Mouse (Mus musculus) forebrain, embryonic 16.5 days (tissue): ENCODE data around the gene Tmem45a. TPM values are rescaled to one million over a fixed set of nuclear protein-coding genes. Genes with fewer than 3 reads are reported as not detected.
A peak's percentile ranks its signal among the peaks of the same experiment; 100 is the strongest.
"Not testable (repeated sequence)": the region's sequence is repeated elsewhere in the genome, so short reads cannot be mapped to it uniquely, and the experiment has no call there.

Experiments used
- ATAC-seq: fragments of 200-750 bp; cut with Nextera tagmentation; 2 replicates; pipeline ENCODE4 v1.8.0; 2017; ENCODE audit warnings: mild to moderate bottlenecking, moderate library complexity
- H3K27ac ChIP-seq: fragments of 300-500 bp; sonication (generic); 2 replicates; pipeline ENCODE4 v1.5.1; 2014; ENCODE audit warnings: low read length, control low read depth
- H3K27me3 ChIP-seq: fragments of 300-500 bp; sonication (generic); replicated peaks from 2 replicates; pipeline ENCODE4 v1.6.1; 2014; ENCODE audit warnings: low read length; ENCODE audit not compliant: control insufficient read depth, insufficient read depth
- H3K36me3 ChIP-seq: fragments of 300-500 bp; sonication (generic); 2 replicates; pipeline ENCODE4 v1.6.1; 2014; ENCODE audit not compliant: control insufficient read depth, insufficient read depth
- H3K4me1 ChIP-seq: fragments of 300-500 bp; sonication (generic); replicated peaks from 2 replicates; pipeline ENCODE4 v1.6.1; 2014; ENCODE audit warnings: low read length; ENCODE audit not compliant: control insufficient read depth, insufficient read depth
- H3K4me2 ChIP-seq: fragments of 300-500 bp; sonication (generic); 2 replicates; pipeline ENCODE4 v1.6.1; 2014; ENCODE audit warnings: mild to moderate bottlenecking, low read length, control low read depth
- H3K4me3 ChIP-seq: fragments of 300-500 bp; sonication (generic); replicated peaks from 2 replicates; pipeline ENCODE4 v1.5.1; 2014; ENCODE audit warnings: mild to moderate bottlenecking, low read length, control low read depth
- H3K9ac ChIP-seq: fragments of 300-500 bp; sonication (generic); replicated peaks from 2 replicates; pipeline ENCODE4 v1.6.1; 2014; ENCODE audit warnings: low read depth, low read length, control low read depth
- H3K9me3 ChIP-seq: fragments of 300-500 bp; sonication (generic); 2 replicates; pipeline ENCODE4 v1.6.1; 2016; ENCODE audit warnings: low read length; ENCODE audit not compliant: control insufficient read depth
- WGBS: fragments of 180-500 bp; shearing (Covaris S2); extraction: QIAGEN DNeasy Blood & Tissue Kit; methylation state at CpG from one replicate; pipeline ENCODE4 v1.1.7; 2014; 5-methylcytosine and 5-hydroxymethylcytosine counted together
- polyA plus RNA-seq: library from polyadenylated mRNA; unstranded; fragments of >200 nt; fragmentation: Nextera tagmentation; extraction: Ambion mirVana; gene quantifications from 2 replicates; pipeline ENCODE4 v1.2.1, GENCODE M21; 2015

The Tmem45a gene
- polyA plus RNA-seq: 3.7 and 4.5 TPM in 2 replicates

DNA sequence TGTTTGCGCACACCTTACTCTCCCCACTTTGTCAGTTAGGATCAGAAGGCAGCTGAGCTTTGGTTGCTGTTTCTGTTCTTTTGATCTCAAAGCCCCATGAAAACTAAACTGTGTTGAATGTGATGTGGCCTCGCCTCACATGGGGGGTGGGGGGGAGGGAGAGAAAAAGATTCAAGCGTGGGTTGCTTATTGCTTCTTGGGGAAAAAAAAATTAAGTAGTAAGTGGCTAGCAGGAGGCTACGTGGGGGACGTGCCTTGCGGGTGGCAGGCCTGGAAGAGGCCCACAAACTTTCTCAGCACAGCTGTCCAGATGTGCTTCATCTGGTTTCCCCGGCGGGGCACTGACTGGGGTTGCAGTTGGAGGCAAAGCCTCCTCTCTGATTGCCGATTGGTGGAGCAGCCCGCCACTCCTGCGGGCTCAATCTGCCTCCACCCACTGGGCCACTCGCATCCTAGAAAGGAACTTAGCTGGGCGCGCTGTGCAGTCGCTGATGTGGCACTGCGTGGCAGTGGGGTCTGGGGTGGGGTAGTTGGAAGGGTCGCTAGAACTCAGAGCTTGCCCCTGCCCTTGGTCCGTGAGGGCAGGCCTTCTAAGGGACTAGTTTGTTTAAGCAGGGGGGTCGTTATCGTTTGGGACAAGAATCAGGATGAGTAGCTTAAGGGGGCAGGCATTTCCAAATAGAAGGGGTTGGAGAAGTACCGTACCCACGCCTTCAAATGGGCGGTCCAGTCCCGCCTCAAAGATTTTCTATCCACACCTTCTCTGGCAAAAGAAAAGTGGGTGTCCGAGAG, at the start of gene Tmem45a:
Gene Tmem45a, minus strand, starts transcription at position 343 of the 792 bp plus-strand sequence.
- WGBS: 4% methylated on average over 25 of the region's 25 CpGs
- H3K27me3 ChIP-seq: no peaks in the 10 kb centered on the region
- H3K27ac ChIP-seq: no peak within 1 kb of the TSS
- ATAC-seq: peak; percentile 100
- H3K9ac ChIP-seq: peak within 1 kb of the TSS; percentile 53
- peak within 1 kb of the TSS; percentile 56 for H3K4me3 ChIP-seq
- H3K4me2 ChIP-seq: peak within 1 kb of the TSS; percentile 84
- peaks cover 7% of the 10 kb centered on the region; the same call in 1 of the 2 replicates for H3K4me1 ChIP-seq
- no peaks in the 10 kb centered on the region for H3K36me3 ChIP-seq
- no peaks in the 10 kb centered on the region for H3K9me3 ChIP-seq

- no peak within 1 kb of the TSS for H3K9ac ChIP-seq
- ATAC-seq: no peak
- 55% methylated on average over 3 of the region's 3 CpGs for WGBS
Measured at GRCm38 (mm10) chr16:56928023-56928422, 42.1 kb upstream of the Tmem45a start, which contains the start of gene Lnp1. Gene Lnp1 (minus strand): TSS chr16:56928061.

DNA sequence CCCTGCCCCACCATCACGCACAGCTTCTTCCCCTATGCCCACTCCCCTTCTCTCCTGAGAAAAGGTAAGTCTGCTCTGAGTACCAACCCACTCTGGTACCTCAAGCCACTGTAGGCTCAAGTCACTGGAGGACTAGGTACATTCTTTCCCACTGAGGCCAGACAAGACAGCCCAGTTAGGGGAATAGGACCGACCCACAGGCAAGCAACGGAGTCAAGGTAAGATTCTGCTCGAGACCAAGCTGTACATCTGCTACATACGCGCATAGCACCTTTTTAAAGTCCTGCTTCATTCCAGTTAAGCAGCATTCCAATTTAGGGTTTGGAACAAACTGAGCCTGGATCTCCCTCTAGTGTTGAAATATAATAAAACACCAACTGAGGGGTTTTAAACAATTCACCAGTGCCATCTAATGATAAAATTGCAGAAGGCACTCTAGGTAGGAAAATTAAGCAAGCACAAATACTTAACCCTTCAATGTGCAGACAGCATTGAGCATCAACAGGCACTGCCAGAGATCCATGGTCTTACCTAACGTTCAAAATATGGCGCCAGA, 34.2 kb upstream of the Tmem45a start:
- no peak overlapping the region for H3K4me2 ChIP-seq
- ATAC-seq: peak; percentile 90
- WGBS: 28% methylated on average over 8 of the region's 8 CpGs

More at GRCm38 (mm10) chr16:56928023-56928422, 42.1 kb upstream of the Tmem45a start, which contains the start of gene Lnp1:
- Histone ChIP-seq H3K9me3 (no peaks in the 10 kb centered on the region), H3K27ac (no peak within 1 kb of the TSS), H3K27me3 (no peaks in the 10 kb centered on the region), H3K4me2 (no peak within 1 kb of the TSS), H3K4me1 (no peaks in the 10 kb centered on the region), H3K4me3 (no peak within 1 kb of the TSS), H3K36me3 (no peaks in the 10 kb centered on the region)

DNA sequence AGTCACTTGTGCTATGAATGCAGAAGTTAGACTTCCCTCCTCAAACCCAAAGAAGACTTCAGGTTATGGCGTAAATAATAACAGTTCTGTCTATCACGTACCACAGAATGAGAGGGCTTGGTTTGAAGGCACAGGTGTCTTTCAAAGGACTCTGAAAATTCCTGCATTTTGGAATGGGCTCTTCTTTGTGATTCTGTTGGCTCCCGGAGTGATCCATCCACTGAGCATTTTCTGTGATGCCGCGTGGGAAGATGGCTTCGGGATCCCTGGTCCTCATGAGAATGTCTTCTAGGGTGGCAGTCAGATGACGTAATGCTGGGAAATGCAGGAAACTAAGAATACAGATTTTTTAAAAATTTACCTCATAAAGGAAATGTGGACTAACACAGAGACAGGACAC, 31.3 kb upstream of the Tmem45a start:
- Histone ChIP-seq H3K9me3 (no peaks in the 10 kb centered on the region), H3K4me2 (no peak overlapping the region), H3K4me1 (no peaks in the 10 kb centered on the region), H3K27ac (no peak overlapping the region), H3K27me3 (no peaks in the 10 kb centered on the region), H3K9ac (no peak overlapping the region), H3K4me3 (no peak overlapping the region), H3K36me3 (no peaks in the 10 kb centered on the region)
- WGBS: 84% methylated on average over 7 of the region's 7 CpGs
- ATAC-seq: no peak

More for the DNA sequence above, 34.2 kb upstream of the Tmem45a start:
- Histone ChIP-seq H3K27ac (no peak overlapping the region), H3K36me3 (no peaks in the 10 kb centered on the region), H3K9ac (no peak overlapping the region), H3K4me1 (no peaks in the 10 kb centered on the region), H3K9me3 (no peaks in the 10 kb centered on the region), H3K4me3 (no peak overlapping the region), H3K27me3 (no peaks in the 10 kb centered on the region)

- H3K9me3 ChIP-seq: no peaks in the 10 kb centered on the region
- H3K9ac ChIP-seq: no peak overlapping the region
- H3K27ac ChIP-seq: no peak overlapping the region
- WGBS: 64% methylated on average over 5 of the region's 5 CpGs
- H3K4me1 ChIP-seq: no peaks in the 10 kb centered on the region
- ATAC-seq: no peak
- no peak overlapping the region for H3K4me3 ChIP-seq
- no peaks in the 10 kb centered on the region for H3K27me3 ChIP-seq
- H3K4me2 ChIP-seq: no peak overlapping the region
- no peaks in the 10 kb centered on the region for H3K36me3 ChIP-seq
Measured at GRCm38 (mm10) chr16:56908986-56909385, 23.0 kb upstream of the Tmem45a start.

DNA sequence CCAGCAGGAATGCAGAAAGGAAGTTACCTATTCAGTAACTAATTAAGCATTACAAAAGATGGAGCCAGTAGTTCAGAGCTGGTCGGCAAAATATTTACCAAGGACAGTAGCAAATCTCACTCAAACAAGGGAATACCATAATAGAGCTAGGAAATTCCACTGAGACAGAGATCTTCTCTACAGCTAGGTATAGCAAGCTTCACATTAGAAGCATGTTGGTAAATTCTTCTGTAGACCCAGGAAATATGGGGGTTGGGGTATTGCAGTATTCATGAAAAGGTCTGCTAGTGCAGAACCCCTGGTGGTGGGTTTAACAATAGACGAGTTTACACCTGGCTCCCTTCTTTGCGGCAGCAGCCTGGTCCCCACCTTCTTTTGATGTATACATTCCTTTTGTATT, 16.2 kb upstream of the Tmem45a start:
- not testable (repeated sequence) for H3K27me3 ChIP-seq, ATAC-seq, H3K9ac ChIP-seq, H3K27ac ChIP-seq, H3K4me3 ChIP-seq, H3K36me3 ChIP-seq, H3K4me2 ChIP-seq, H3K9me3 ChIP-seq, H3K4me1 ChIP-seq
- WGBS: 68% methylated on average over 3 of the region's 3 CpGs

DNA sequence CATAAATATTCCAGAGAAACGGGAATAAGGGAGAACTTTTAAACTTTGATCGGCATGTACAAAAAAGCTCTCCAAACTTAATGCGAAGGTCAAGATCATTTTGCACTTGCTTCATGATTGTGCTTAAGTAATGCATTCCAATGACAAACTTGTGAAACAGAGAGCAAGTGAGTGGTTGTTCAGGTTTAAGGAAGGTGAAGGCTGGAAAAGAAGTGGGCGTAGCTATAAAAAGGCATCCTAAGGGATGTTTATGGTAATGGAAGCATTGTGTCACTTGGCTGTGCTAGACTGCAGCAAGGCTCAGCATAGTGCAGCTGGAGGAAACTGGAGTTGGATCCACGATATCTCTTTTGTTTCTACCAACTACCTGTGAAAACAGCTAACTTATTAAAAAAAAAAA, 5.6 kb upstream of the Tmem45a start:
- H3K9ac ChIP-seq: no peak overlapping the region
- no peak for ATAC-seq
- H3K36me3 ChIP-seq: no peaks in the 10 kb centered on the region
- no peak overlapping the region for H3K4me2 ChIP-seq
- H3K4me1 ChIP-seq: no peaks in the 10 kb centered on the region
- no peak overlapping the region for H3K27ac ChIP-seq
- WGBS: 91% methylated on average over 5 of the region's 5 CpGs
- no peaks in the 10 kb centered on the region for H3K27me3 ChIP-seq
- H3K9me3 ChIP-seq: no peaks in the 10 kb centered on the region
- no peak overlapping the region for H3K4me3 ChIP-seq

- Histone ChIP-seq H3K27me3 (no peaks in the 10 kb centered on the region), H3K9me3 (no peaks in the 10 kb centered on the region), H3K9ac (peak overlapping the region; percentile 53), H3K27ac (no peak overlapping the region), H3K4me2 (peak overlapping the region; percentile 84), H3K4me3 (peak overlapping the region; percentile 56), H3K4me1 (peaks cover 7% of the 10 kb centered on the region; the same call in 1 of the 2 replicates), H3K36me3 (no peaks in the 10 kb centered on the region)
- ATAC-seq: no peak
- WGBS: 16% methylated on average over 9 of the region's 9 CpGs
Measured at GRCm38 (mm10) chr16:56886616-56887116, 700 bp upstream of the Tmem45a start.

DNA sequence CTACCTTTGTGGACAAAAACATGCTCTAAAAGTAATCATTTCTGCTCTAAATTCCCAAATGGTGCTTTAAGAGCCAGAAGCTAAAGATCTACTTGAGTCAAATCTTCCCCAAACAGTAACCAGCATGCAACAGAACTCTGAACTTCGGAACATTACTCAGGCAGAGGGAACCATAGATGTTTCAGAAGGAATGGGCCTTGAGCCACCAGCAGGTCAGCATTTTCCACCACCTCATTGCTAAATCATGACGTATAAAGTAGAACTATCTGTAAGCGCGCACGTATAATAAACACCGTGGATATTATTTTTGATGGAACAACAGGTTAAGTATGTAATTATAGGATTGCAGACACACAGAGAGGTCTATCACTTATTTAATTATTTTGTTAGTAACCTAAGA, 1.2 kb downstream of the Tmem45a start:
- H3K9me3 ChIP-seq: no peaks in the 10 kb centered on the region
- no peak overlapping the region for H3K4me3 ChIP-seq
- H3K4me2 ChIP-seq: no peak overlapping the region
- peaks cover 7% of the 10 kb centered on the region; the same call in 1 of the 2 replicates for H3K4me1 ChIP-seq
- H3K27ac ChIP-seq: no peak overlapping the region
- ATAC-seq: no peak
- no peak overlapping the region for H3K9ac ChIP-seq
- 95% methylated on average over 6 of the region's 6 CpGs for WGBS
- H3K36me3 ChIP-seq: no peaks in the 10 kb centered on the region
- no peaks in the 10 kb centered on the region for H3K27me3 ChIP-seq
